Mouse (Mus musculus): Measurements from ENCODE around the gene Cep112.

GRCm38 (mm10) chr11:108821771-108822170 is 396.8 kb downstream of the Cep112 start:
- TF ChIP-seq USF1 (IDR thresholded peaks at IDR 0.05; ENCODE audit: low read depth) (no peak), POLR2A (IDR thresholded peaks at IDR 0.05; ENCODE audit: insufficient read length, low read depth) (no peak), MAX (IDR thresholded peaks at IDR 0.05; ENCODE audit: low read depth) (no peak), TCF12 (IDR thresholded peaks at IDR 0.05; ENCODE audit: insufficient read depth, poor library complexity, severe bottlenecking) (no peak)
